Mouse (Mus musculus) MEL (cell line): ENCODE data around the gene Smyd3. TPM values are rescaled to one million over a fixed set of nuclear protein-coding genes. Genes with fewer than 3 reads are reported as not detected.

Experiments used
- DNase-seq: peaks from one replicate; pipeline ENCODE4 v3.0.0; 2011; ENCODE audit warnings: low read depth, low spot score
- H3K27ac ChIP-seq: 2 replicates; pipeline ENCODE4 v1.5.1; 2012; ENCODE audit warnings: low read depth, mild to moderate bottlenecking, control low read depth, low read length, moderate library complexity; ENCODE audit not compliant: control insufficient read depth
- H3K27me3 ChIP-seq, 2 experiments: fragments of 150-350 bp in 1 of 2; sonication (generic) in 1 of 2; 2 replicates each; pipeline ENCODE4 v1.6.1; 2012; ENCODE audit warnings: low read length in 2 of 2, mild to moderate bottlenecking in 2 of 2, improper control_type of control experiment in 1 of 2, moderate library complexity in 1 of 2; ENCODE audit not compliant: insufficient read depth in 2 of 2, control insufficient read depth in 1 of 2
- H3K36me3 ChIP-seq, 2 experiments: 2 replicates each; pipeline ENCODE4 v1.6.1; 2012 to 2014; ENCODE audit warnings: low read length in 2 of 2, improper control_type of control experiment in 1 of 2, inconsistent platforms in 1 of 2, mild to moderate bottlenecking in 1 of 2; ENCODE audit not compliant: insufficient read depth in 2 of 2, control insufficient read depth in 1 of 2
- H3K4me1 ChIP-seq, 2 experiments: fragments of 150-350 bp in 1 of 2; sonication (generic) in 1 of 2; 2 replicates each; pipeline ENCODE4 v1.6.1; 2012; ENCODE audit warnings: low read length in 2 of 2, improper control_type of control experiment in 1 of 2, mild to moderate bottlenecking in 1 of 2; ENCODE audit not compliant: insufficient read depth in 2 of 2, control insufficient read depth in 1 of 2
- H3K4me3 ChIP-seq, 2 experiments: fragments of 150-350 bp in 1 of 2; sonication (generic) in 1 of 2; 2 replicates each; pipeline ENCODE4 v1.5.1; 2012; ENCODE audit warnings: low read depth in 2 of 2, low read length in 2 of 2, mild to moderate bottlenecking in 2 of 2, moderate library complexity in 2 of 2, control low read depth in 1 of 2, improper control_type of control experiment in 1 of 2; ENCODE audit not compliant: control insufficient read depth in 1 of 2, insufficient read depth in 1 of 2
- H3K79me2 ChIP-seq: 2 replicates; pipeline ENCODE4 v1.6.1; 2012; ENCODE audit warnings: mild to moderate bottlenecking, low read length, moderate library complexity; ENCODE audit not compliant: control insufficient read depth, poor library complexity, insufficient read depth
- H3K9ac ChIP-seq: 2 replicates; pipeline ENCODE4 v1.6.1; 2012; ENCODE audit warnings: low read depth, mild to moderate bottlenecking, control low read depth, low read length, moderate library complexity; ENCODE audit not compliant: control insufficient read depth, poor library complexity, severe bottlenecking
- H3K9me3 ChIP-seq: fragments of 150-350 bp; sonication (generic); replicated peaks from 2 replicates; pipeline ENCODE4 v1.6.1; 2012; ENCODE audit warnings: mild to moderate bottlenecking, low read length, improper control_type of control experiment, moderate library complexity; ENCODE audit not compliant: insufficient read depth
- BHLHE40 ChIP-seq: IDR thresholded peaks from 2 replicates; pipeline ENCODE4 v1.6.1; 2012; ENCODE audit warnings: low read depth, mild to moderate bottlenecking, inconsistent platforms, low read length, improper control_type of control experiment, borderline replicate concordance
- CHD1 ChIP-seq: IDR thresholded peaks from 2 replicates; pipeline ENCODE4 v1.6.1; 2012; ENCODE audit warnings: low read depth, mild to moderate bottlenecking, inconsistent platforms, low read length, improper control_type of control experiment
- E2F4 ChIP-seq: IDR thresholded peaks from 2 replicates; pipeline ENCODE4 v1.6.1; 2011; ENCODE audit warnings: low read depth, low read length, improper control_type of control experiment, borderline replicate concordance
- ELF1 ChIP-seq: IDR thresholded peaks from 2 replicates; pipeline ENCODE4 v1.6.1; 2014; ENCODE audit warnings: low read depth, mild to moderate bottlenecking, inconsistent platforms, low read length, improper control_type of control experiment, moderate library complexity
- EP300 ChIP-seq, 2 experiments: IDR thresholded peaks; 2 replicates each; pipeline ENCODE4 v1.6.1; 2011; ENCODE audit warnings: improper control_type of control experiment in 2 of 2, low read length in 2 of 2, low read depth in 1 of 2, mild to moderate bottlenecking in 1 of 2
- JUND ChIP-seq: IDR thresholded peaks from 2 replicates; pipeline ENCODE4 v1.6.1; 2011; ENCODE audit warnings: low read depth, mild to moderate bottlenecking, improper control_type of control experiment, low read length
- MAFK ChIP-seq: IDR thresholded peaks from 2 replicates; pipeline ENCODE4 v1.6.1; 2011; ENCODE audit warnings: low read depth, mild to moderate bottlenecking, low read length, improper control_type of control experiment, borderline replicate concordance
- MAX ChIP-seq: IDR thresholded peaks from 2 replicates; pipeline ENCODE4 v1.6.1; 2011; ENCODE audit warnings: low read length, improper control_type of control experiment
- MEF2A ChIP-seq: IDR thresholded peaks from 2 replicates; pipeline ENCODE4 v1.6.1; 2014; ENCODE audit warnings: low read depth, mild to moderate bottlenecking, inconsistent platforms, low read length, improper control_type of control experiment; ENCODE audit not compliant: poor library complexity, insufficient replicate concordance, severe bottlenecking; ENCODE audit errors: extremely low read depth
- MXI1 ChIP-seq: IDR thresholded peaks from 2 replicates; pipeline ENCODE4 v1.6.1; 2011; ENCODE audit warnings: mild to moderate bottlenecking, low read depth, low read length, improper control_type of control experiment
- MYC ChIP-seq: IDR thresholded peaks from 2 replicates; pipeline ENCODE4 v1.6.1; 2011; ENCODE audit warnings: low read depth, mild to moderate bottlenecking, low read length, improper control_type of control experiment, moderate library complexity
- NRF1 ChIP-seq: IDR thresholded peaks from 2 replicates; pipeline ENCODE4 v1.6.1; 2014; ENCODE audit warnings: low read depth, mild to moderate bottlenecking, inconsistent platforms, low read length, improper control_type of control experiment, moderate library complexity; ENCODE audit not compliant: poor library complexity, insufficient read depth, severe bottlenecking
- POLR2AphosphoS5 ChIP-seq: IDR thresholded peaks from 2 replicates; pipeline ENCODE4 v1.6.1; 2012; ENCODE audit warnings: low read depth, borderline replicate concordance, mild to moderate bottlenecking, inconsistent platforms, low read length, moderate library complexity, mixed read lengths
- RCOR1 ChIP-seq: IDR thresholded peaks from 2 replicates; pipeline ENCODE4 v1.6.1; 2012; ENCODE audit warnings: low read depth, mild to moderate bottlenecking, inconsistent platforms, low read length, improper control_type of control experiment
- SMC3 ChIP-seq: IDR thresholded peaks from 2 replicates; pipeline ENCODE4 v1.6.1; 2011; ENCODE audit warnings: low read depth, low read length, improper control_type of control experiment
- TCF12 ChIP-seq: IDR thresholded peaks from 2 replicates; pipeline ENCODE4 v1.6.1; 2014; ENCODE audit warnings: low read depth, mild to moderate bottlenecking, inconsistent platforms, low read length, improper control_type of control experiment, moderate library complexity
- UBTF ChIP-seq: IDR thresholded peaks from 2 replicates; pipeline ENCODE4 v1.6.1; 2012; ENCODE audit warnings: low read depth, mild to moderate bottlenecking, inconsistent platforms, low read length, improper control_type of control experiment, moderate library complexity, borderline replicate concordance; ENCODE audit not compliant: insufficient read depth
- polyA plus RNA-seq, 2 experiments: library from polyadenylated mRNA; stranded (reverse) in 1 of 2; unstranded in 1 of 2; fragments of >175 nt in 1 of 2; fragments of >200 nt in 1 of 2; gene quantifications; 2 replicates each; pipeline versions ENCODE4 v1.2.1 to v1.2.4; 2012; ENCODE audit warnings: low replicate concordance in 2 of 2, low read depth in 1 of 2; ENCODE audit not compliant: insufficient read length in 2 of 2, insufficient read depth in 1 of 2, missing spikeins in 1 of 2
- total RNA-seq: library from RNA; depleted of rRNA; stranded (reverse); fragments of 300-350 nt; gene quantifications from 2 replicates; pipeline ENCODE4 v1.2.3, GENCODE M21; 2012

The Smyd3 gene
- total and polyA plus RNA-seq, 3 experiments, result 13.3 to 18.2 TPM; not detected in 1

DNA sequence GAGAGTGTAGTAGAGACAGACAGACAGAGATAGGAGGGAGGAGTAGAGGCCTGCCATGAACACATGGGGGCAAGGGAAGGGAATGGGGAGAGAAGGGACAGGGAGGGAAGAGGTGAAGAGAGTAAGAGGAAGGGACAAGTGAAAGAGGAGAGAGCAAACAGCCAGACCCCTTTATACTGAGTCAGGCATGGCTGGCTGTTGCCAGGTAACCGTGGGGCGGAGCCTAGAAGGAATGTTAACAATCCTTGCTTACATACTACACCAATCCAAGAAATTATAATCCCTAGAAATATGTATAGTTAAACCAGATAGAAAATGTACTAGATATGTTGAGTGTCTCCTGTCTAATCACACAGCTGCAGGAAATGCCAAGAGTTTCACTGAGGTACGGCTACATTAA lies 267.5 kb downstream of the Smyd3 start:
- H3K4me1 ChIP-seq, result no peaks in the 10 kb centered on the region; a peak in 1 of 4 replicates
- H3K27ac ChIP-seq, result no peak overlapping the region
- TF ChIP-seq MXI1 (no peak), TCF12 (no peak), NRF1 (no peak), UBTF (no peak), MYC (no peak)
- DNase-seq, result no peak
- H3K9me3 ChIP-seq, result no peaks in the 10 kb centered on the region
- no peaks in the 10 kb centered on the region for H3K79me2 ChIP-seq
- H3K9ac ChIP-seq, result no peak overlapping the region
- no peak overlapping the region for H3K4me3 ChIP-seq
- no peaks in the 10 kb centered on the region for H3K27me3 ChIP-seq
- H3K36me3 ChIP-seq, result peaks cover 0 to 3% of the 10 kb centered on the region in 2 experiments; a peak in 2 of 4 replicates

DNA sequence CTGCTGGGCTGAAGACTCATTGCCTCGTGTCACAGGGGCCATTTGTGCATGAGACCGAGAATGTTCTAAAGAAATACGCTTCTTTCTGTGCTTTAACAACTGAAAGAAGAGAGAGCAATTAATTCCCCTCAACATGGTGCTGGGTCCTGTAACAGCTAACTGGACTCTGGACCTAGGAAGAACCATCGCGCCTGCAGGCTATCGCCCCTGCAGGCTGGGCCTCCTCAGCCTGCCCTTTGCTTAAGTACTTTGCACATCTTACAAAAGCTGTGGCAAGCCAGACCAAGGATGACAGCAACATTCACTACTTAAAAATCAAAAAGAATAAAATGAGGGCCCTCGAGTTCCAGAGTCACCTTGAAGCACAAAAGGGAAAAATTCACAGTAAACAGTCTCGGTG lies 274.3 kb downstream of the Smyd3 start:
- Histone ChIP-seq H3K27ac (no peak overlapping the region), H3K9ac (no peak overlapping the region), H3K79me2 (no peaks in the 10 kb centered on the region), H3K36me3 (peaks cover 0 to under 1% of the 10 kb centered on the region in 2 experiments; a peak in 1 of 4 replicates), H3K9me3 (no peaks in the 10 kb centered on the region), H3K4me1 (no peaks in the 10 kb centered on the region), H3K27me3 (no peaks in the 10 kb centered on the region)
- DNase-seq, result no peak
- no peak for TF ChIP-seq ELF1
- TF ChIP-seq BHLHE40, result no peak
- no peak for TF ChIP-seq MEF2A
- TF ChIP-seq MAX, result no peak
- TF ChIP-seq EP300 (IDR thresholded peaks at IDR 0.05; ENCODE audit: low read depth in 1 of 2, low read length in 2 of 2), result no peak
- no peak for TF ChIP-seq E2F4
- TF ChIP-seq MAFK, result no peak
- TF ChIP-seq POLR2AphosphoS5, result no peak
- TF ChIP-seq RCOR1, result no peak
- TF ChIP-seq JUND, result no peak
- no peak for TF ChIP-seq CHD1
- TF ChIP-seq SMC3, result no peak
- TF ChIP-seq, all 39 proteins: peak for 0
- no peak overlapping the region for H3K4me3 ChIP-seq
